Mouse (Mus musculus) ES-Bruce4 (cell line): ENCODE data around the gene Kif22.

ENCODE experiments used
- CTCF ChIP-seq: IDR thresholded peaks from one replicate; pipeline ENCODE4 v1.8.1; 2011; ENCODE audit warnings: low read depth, low read length
- EP300 ChIP-seq: IDR thresholded peaks from 2 replicates; pipeline ENCODE4 v1.6.1; 2011; ENCODE audit warnings: low read depth, low read length; ENCODE audit not compliant: insufficient read depth
- POLR2A ChIP-seq: IDR thresholded peaks from one replicate; pipeline ENCODE4 v1.8.1; 2011; ENCODE audit warnings: low read length; ENCODE audit not compliant: insufficient read depth

- TF ChIP-seq CTCF (no peak), EP300 (no peak), POLR2A (no peak)
Observed at GRCm38 (mm10) chr7:127026161-127026600, 16.1 kb downstream of the Kif22 start.
